Mouse (Mus musculus) liver, embryonic 14.5 days (tissue): ENCODE data around the gene Med12l. TPM values are rescaled to one million over a fixed set of nuclear protein-coding genes. Genes with fewer than 3 reads are reported as not detected.

Experiments
- ATAC-seq: fragments of 200-750 bp; cut with Nextera tagmentation; 2 replicates; pipeline ENCODE4 v1.8.0; 2017; ENCODE audit warnings: moderate number of reproducible peaks, mild to moderate bottlenecking, moderate library complexity; ENCODE audit not compliant: insufficient read depth
- DNase-seq, 3 experiments: peaks; one replicate each; pipeline ENCODE4 v3.0.0-alpha.2; 2012 to 2013; ENCODE audit warnings: low read depth in 3 of 3, low spot score in 3 of 3
- H3K27ac ChIP-seq: fragments of 300-500 bp; sonication (generic); 2 replicates; pipeline ENCODE4 v1.5.1; 2014; ENCODE audit warnings: moderate library complexity, mild to moderate bottlenecking, control low read depth, inconsistent platforms
- H3K27me3 ChIP-seq: fragments of 300-500 bp; sonication (generic); 2 replicates; pipeline ENCODE4 v1.6.1; 2014; ENCODE audit warnings: mild to moderate bottlenecking, low read length, moderate library complexity; ENCODE audit not compliant: control insufficient read depth, insufficient read depth
- H3K36me3 ChIP-seq: fragments of 300-500 bp; sonication (generic); replicated peaks from 2 replicates; pipeline ENCODE4 v1.6.1; 2014; ENCODE audit warnings: low read depth; ENCODE audit not compliant: control insufficient read depth, insufficient read depth
- H3K4me1 ChIP-seq, 2 experiments: fragments of 200-500 bp in 1 of 2; fragments of 300-500 bp in 1 of 2; sonication (generic) in 1 of 2; replicated peaks; 2 replicates each; pipeline ENCODE4 v1.6.1; 2012 to 2014; ENCODE audit warnings: antibody characterized with exemption in 1 of 2, inconsistent platforms in 1 of 2, low read length in 1 of 2; ENCODE audit not compliant: control insufficient read depth in 2 of 2, insufficient read depth in 2 of 2
- H3K4me2 ChIP-seq: fragments of 300-500 bp; sonication (generic); 2 replicates; pipeline ENCODE4 v1.6.1; 2014; ENCODE audit warnings: low read depth, mild to moderate bottlenecking, control low read depth, moderate library complexity
- H3K4me3 ChIP-seq, 2 experiments: fragments of 200-500 bp in 1 of 2; fragments of 300-500 bp in 1 of 2; sonication (generic) in 1 of 2; 2 replicates each; pipeline ENCODE4 v1.5.1; 2012 to 2014; ENCODE audit warnings: low read depth in 2 of 2, low read length in 2 of 2, mild to moderate bottlenecking in 2 of 2, control low read depth in 1 of 2, inconsistent platforms in 1 of 2, moderate library complexity in 1 of 2; ENCODE audit not compliant: insufficient read depth in 1 of 2
- H3K9ac ChIP-seq: fragments of 300-500 bp; sonication (generic); replicated peaks from 2 replicates; pipeline ENCODE4 v1.6.1; 2014; ENCODE audit warnings: mild to moderate bottlenecking, control low read depth, moderate library complexity
- H3K9me3 ChIP-seq: fragments of 300-500 bp; sonication (generic); 2 replicates; pipeline ENCODE4 v1.6.1; 2016; ENCODE audit warnings: low read length, mixed read lengths; ENCODE audit not compliant: control insufficient read depth
- CTCF ChIP-seq: IDR thresholded peaks from 2 replicates; pipeline ENCODE4 v1.5.1; 2016; ENCODE audit warnings: antibody characterized with exemption, low read depth, control low read depth
- EP300 ChIP-seq: IDR thresholded peaks from 2 replicates; pipeline ENCODE4 v1.6.1; 2016; ENCODE audit warnings: antibody characterized with exemption, low read depth
- WGBS: fragments of 180-500 bp; shearing (Covaris S2); extraction: QIAGEN DNeasy Blood & Tissue Kit; methylation state at CpG from one replicate; pipeline ENCODE4 v1.1.7; 2014; ENCODE audit not compliant: insufficient replicate concordance; 5-methylcytosine and 5-hydroxymethylcytosine counted together
- polyA plus RNA-seq, 2 experiments: library from polyadenylated mRNA; depleted of rRNA in 1 of 2; stranded (reverse) in 1 of 2; unstranded in 1 of 2; fragments of >200 nt; fragmentation: Nextera tagmentation in 1 of 2; extraction: Ambion mirVana in 1 of 2; gene quantifications; 2 replicates each; pipeline versions ENCODE4 v1.2.1 to v1.2.3; 2012 to 2014

Med12l gene
- polyA plus RNA-seq, 2 experiments = 0.57 to 0.63 TPM

GRCm38 (mm10) chr3:59121067-59121730 is 115.6 kb downstream of the Med12l start:
- WGBS = 59% methylated on average over 7 of the region's 7 CpGs
- ATAC-seq (no peak), DNase-seq (no peak)
- Histone ChIP-seq H3K27me3 (no peaks in the 10 kb centered on the region), H3K36me3 (no peaks in the 10 kb centered on the region), H3K4me1 (peaks cover 6 to 24% of the 10 kb centered on the region in 2 experiments), H3K9ac (no peak overlapping the region), H3K27ac (no peak overlapping the region), H3K4me2 (no peak overlapping the region), H3K4me3 (no peak overlapping the region), H3K9me3 (no peaks in the 10 kb centered on the region)
- TF ChIP-seq CTCF (no peak), EP300 (no peak)

DNA sequence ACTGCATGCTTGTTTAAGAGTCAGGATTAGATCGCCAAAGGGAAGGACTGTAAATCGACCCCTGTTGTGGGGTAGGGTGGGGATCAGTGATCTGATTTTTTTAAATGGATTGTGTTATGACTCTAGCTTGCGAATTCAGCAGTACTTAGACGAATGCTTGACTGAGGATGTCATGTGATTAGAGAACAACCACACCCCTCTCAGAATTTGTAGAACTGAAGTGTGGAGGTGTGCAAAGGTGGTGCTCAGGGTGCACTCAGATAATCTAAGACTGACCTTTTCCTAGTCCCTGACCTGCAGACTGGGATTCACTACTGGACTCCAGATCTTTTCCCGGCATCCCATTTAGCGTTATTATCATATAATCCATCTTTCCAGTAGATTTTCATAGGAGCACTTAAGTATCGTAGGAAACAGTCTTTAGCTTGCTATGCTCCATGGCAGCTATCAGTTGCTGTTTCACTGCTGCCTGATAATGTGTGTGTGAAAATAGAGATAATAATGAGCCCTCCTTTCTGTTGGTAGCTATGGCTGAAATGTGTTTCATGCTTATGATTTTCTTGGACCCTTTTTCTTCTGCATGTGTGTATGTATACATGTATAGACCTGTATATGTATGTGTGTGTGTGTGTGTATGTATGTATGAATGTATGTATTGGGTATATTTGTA is 116.3 kb downstream of the Med12l start:
- Histone ChIP-seq H3K4me2 (no peak overlapping the region), H3K9me3 (no peaks in the 10 kb centered on the region), H3K36me3 (no peaks in the 10 kb centered on the region), H3K27ac (no peak overlapping the region), H3K9ac (no peak overlapping the region), H3K4me3 (no peak overlapping the region), H3K27me3 (no peaks in the 10 kb centered on the region), H3K4me1 (peaks cover 6 to 24% of the 10 kb centered on the region in 2 experiments)
- TF ChIP-seq CTCF (no peak), EP300 (no peak; the same call in 1 of the 2 replicates)
- WGBS = 39% methylated on average over 7 of the region's 7 CpGs
- DNase-seq = no peak
- no peak for ATAC-seq

DNA sequence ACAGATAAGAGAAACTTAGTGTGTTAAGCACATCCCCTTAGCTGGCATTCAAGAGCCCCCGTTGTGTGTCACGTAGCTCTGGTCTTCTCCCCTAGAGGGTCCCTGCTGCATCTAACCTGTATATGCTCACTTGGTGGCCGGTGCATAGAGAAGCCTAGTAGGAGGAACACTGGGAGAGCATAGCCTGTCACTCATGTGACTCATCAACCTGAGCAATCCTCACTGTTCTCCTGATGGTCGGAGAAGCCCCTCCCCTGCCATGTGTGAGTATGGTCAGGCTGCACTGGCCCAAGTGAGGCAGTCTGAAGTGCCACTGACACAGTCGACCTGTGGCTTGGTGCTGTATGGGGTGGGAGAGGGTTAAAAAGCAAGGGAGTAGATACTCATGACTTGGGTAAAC is 119.4 kb downstream of the Med12l start:
- no peak overlapping the region for H3K27ac ChIP-seq
- no peak for ATAC-seq

GRCm38 (mm10) chr3:59125783-59126555 is 120.3 kb downstream of the Med12l start:
- WGBS = 32% methylated on average over 7 of the region's 7 CpGs
- TF ChIP-seq CTCF (no peak), EP300 (no peak)
- Histone ChIP-seq H3K27me3 (no peaks in the 10 kb centered on the region), H3K4me3 (no peak overlapping the region), H3K9ac (no peak overlapping the region), H3K4me1 (peaks cover 6 to 31% of the 10 kb centered on the region in 2 experiments), H3K9me3 (no peaks in the 10 kb centered on the region), H3K4me2 (no peak overlapping the region; the same call in 1 of the 2 replicates), H3K36me3 (no peaks in the 10 kb centered on the region), H3K27ac (no peak overlapping the region)
- DNase-seq (no peak), ATAC-seq (peak; percentile 30; the same call in 1 of the 2 replicates)

More for the DNA sequence above, 119.4 kb downstream of the Med12l start:
- Histone ChIP-seq H3K9me3 (no peaks in the 10 kb centered on the region), H3K4me3 (no peak overlapping the region), H3K4me1 (peaks cover 6 to 27% of the 10 kb centered on the region in 2 experiments), H3K9ac (no peak overlapping the region), H3K27me3 (no peaks in the 10 kb centered on the region), H3K4me2 (no peak overlapping the region), H3K36me3 (no peaks in the 10 kb centered on the region)
- TF ChIP-seq EP300 = no peak
- TF ChIP-seq CTCF = no peak
- 36% methylated on average over 5 of the region's 5 CpGs for WGBS
- DNase-seq = no peak

- Histone ChIP-seq H3K4me3 (no peak overlapping the region), H3K36me3 (no peaks in the 10 kb centered on the region), H3K4me2 (no peak overlapping the region), H3K9ac (no peak overlapping the region), H3K9me3 (no peaks in the 10 kb centered on the region), H3K4me1 (peaks cover 0 to 31% of the 10 kb centered on the region in 2 experiments; a peak in 3 of 4 replicates), H3K27me3 (no peaks in the 10 kb centered on the region), H3K27ac (no peak overlapping the region)
- DNase-seq (no peak), ATAC-seq (no peak)
- TF ChIP-seq EP300 = no peak
- TF ChIP-seq CTCF = no peak
- WGBS = 83% methylated on average over 20 of the region's 20 CpGs
These were observed 123.1 kb downstream of the Med12l start for GRCm38 (mm10) chr3:59128681-59129080.
